Mouse (Mus musculus): ENCODE data around the gene Scg5. TPM values are rescaled to one million over a fixed set of nuclear protein-coding genes. Genes with fewer than 3 reads are reported as not detected.

Gene Scg5
- total RNA-seq, 2 experiments from 2014 or later = 205 to 208 TPM

DNA sequence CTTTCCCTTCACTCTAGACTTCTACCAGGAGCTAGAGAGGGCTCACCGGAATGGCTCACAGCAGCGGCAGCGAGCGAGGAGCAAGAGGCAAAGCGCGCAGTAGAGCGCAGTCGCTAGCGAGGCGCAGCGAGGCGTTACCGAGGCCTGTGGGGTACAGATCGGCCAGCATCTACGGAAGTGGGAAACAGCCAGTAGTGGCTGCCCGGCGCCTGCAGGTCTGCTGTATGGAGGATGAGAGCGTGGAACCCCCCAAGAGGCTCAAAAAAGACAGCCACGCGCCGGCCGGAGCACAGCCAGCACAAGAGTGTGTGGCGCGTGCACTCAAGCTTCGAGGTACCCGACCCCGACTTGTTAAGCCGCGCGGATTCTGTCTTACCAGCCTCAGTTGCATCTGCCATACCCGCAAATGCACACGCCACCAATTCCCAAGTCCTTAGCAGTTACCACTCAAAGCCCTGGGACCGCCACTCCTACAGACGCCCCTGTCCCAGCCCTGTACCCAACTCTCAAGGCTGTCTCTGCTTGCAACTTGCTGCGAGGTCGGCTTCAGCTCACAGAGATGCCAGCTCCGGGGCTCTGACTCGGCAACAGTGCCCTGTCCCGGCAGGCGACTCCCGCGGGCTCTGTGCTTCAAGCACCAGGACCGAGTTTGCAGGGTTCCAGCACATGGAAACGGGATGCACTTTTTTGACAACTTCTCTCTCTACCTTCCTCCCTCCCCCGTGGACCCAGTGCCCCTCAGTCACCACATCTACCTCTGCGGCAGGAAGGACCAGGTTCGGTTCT is 71.2 kb downstream of the Scg5 start:
- intact Hi-C loops (cut with DNase I) = loop anchor here (10.0 kb wide), 1 partner anchor 93 kb away; no protein-coding TSS in a partner anchor
- DNase-seq = peak; percentile 35

DNA sequence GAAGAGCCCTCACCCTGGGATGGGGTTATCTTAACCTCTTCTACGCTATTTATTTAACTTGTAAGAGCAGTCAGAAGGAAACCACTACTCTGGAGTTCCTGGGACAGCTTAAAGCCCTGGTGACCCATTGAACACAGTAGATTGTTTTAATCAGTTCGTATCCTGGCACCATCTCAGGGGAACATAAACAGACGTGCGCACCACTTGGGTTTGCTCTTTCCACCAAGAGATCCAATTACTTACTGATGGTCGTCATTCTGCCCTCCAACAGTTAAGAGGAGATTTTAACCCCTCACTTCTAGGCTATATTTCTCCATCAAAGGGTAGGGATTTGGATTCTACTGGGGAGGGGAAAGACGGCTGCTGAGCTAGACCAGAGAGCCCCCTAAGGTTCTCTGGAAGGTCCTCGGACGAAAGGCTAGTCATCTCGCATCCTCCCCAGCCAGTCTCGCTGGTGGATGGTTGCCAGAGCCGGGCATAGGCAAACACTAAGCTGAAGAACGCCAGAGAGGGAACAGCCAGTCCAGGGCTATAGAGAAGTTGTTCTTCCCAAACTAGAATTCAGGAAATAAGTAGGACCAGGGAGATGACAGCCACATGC is 71.9 kb downstream of the Scg5 start:
- intact Hi-C loops (cut with DNase I) = loop anchor here (10.0 kb wide), 1 partner anchor 92 kb away; no protein-coding TSS in a partner anchor
- peak; percentile 36 for DNase-seq

DNA sequence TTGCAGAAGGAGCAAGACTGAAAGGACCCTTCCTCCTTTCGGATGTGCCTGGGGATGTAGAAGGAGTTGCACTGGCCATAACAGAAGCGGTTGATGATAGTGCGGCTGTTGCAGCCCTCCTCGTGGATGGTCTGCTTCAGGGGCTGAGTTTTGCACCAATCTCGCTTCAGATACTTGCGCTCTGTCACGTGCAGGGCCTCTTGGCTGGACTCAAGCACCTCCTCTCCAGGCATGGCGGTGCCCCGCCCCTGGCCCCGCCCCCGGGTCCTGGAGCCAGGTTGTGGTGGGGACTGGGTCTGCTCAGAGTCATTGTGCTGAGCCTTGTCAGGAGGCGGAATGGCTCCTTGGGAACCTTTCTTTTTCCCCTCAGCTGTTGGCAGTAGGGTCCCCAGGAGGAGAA is 79.2 kb downstream of the Scg5 start:
- intact Hi-C loops (cut with DNase I) = loop anchor here (10.0 kb wide), 1 partner anchor 85 kb away; no protein-coding TSS in a partner anchor
- no peak for DNase-seq

DNA sequence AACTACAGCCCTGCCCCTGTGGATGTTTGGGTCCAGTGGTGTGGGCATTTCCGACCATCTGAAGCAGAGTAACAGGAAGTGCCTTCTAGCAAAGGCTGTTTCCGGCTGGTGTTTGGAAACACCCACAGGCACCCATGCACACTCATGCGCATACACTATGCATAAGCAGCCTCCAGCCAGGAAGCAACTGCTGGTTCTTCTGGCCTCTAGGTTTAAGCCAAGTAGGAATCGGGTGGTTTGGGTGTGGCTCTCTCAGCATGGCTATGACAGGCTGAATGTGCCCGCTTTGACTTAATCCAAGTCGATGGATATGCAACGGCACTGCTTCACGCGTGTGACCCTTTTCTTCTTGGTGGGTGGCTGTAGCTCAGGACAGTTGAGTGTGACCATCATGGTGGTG is 79.6 kb downstream of the Scg5 start:
- intact Hi-C loops (cut with DNase I) = no loop called here
- DNase-seq = no peak

DNA sequence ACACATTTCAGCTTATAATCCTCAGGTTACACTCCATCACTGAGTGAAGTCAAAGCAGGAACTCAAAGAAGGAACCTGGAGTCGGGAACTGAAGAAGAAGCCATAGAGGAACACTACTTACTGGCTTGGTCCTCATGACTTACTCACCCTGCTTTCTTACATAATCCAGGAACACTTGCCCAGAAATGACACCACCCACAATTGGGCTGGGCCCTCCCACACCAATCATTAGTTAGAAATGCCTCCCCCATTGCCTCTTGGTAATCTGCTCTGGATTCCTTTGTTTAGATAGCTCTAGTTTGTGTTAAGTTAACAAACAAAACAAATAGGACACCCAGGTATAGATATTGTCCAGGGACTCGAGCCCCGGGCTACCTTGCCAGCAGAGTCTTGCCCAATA is 100.3 kb downstream of the Scg5 start:
- DNase-seq = no peak
- intact Hi-C loops (cut with DNase I) = no loop called here

Other genes starting within 250 kb of the Scg5 start
- 1 to 10 TPM; 1.7 to 2.8 TPM for gene Grem1, start 70.5 kb downstream of the Scg5 start, total RNA-seq (2021)
- 1 to 10 TPM; 6.9 to 7.8 TPM for gene Arhgap11a, start 19.5 kb upstream of the Scg5 start, total RNA-seq (2021)
- gene Gjd2, start 184.5 kb upstream of the Scg5 start, total RNA-seq (2021) = 10 to 100 TPM; 19.4 to 23.5 TPM
- gene Actc1, start 224.4 kb upstream of the Scg5 start, total RNA-seq (2021) = not detected